Mouse (Mus musculus): ENCODE results near the gene Tead2.
"Not testable (repeated sequence)": the region's sequence is repeated elsewhere in the genome, so short reads cannot be mapped to it uniquely, and the experiment has no call there.

Gene Tead2

DNA sequence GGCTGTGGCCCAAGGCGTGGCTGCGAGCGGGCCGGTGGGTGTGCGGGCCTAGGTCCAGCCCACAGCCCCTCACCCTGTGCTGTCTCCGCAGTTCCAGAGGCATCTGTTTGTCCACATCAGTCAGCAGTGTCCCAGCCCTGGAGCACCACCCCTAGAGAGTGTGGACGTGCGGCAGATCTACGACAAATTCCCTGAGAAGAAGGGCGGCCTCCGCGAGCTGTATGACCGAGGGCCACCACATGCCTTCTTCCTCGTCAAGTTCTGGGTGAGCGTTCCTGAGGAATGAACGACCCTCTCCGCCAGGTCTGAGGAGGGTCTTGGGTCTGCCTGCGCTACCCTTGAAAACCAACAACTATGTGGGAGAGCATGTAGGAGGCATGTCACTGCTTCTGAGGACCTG lies 13.0 kb downstream of the Tead2 start:
- no peak for DNase-seq (ENCODE audit: low read depth)

DNA sequence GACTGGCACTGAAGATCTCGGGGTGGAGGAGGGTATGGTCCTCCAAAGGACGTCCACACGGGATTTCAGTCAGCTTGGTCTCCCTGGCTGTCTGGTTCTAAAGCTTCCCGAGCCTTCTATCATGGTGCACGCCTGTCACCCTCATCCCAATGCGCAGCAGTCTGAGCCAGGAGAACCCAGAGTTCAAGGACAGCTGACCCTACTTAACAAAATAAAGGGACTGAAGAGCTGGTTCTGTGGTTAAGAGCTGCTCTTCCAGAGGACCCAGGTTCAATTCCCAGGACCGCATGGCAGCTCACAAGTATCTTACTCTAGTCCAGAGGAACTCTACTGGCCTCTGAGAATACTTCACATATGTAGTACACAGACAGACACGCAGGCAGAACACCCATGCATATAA lies 13.5 kb downstream of the Tead2 start:
- DNase-seq (ENCODE audit: low read depth), result no peak

DNA sequence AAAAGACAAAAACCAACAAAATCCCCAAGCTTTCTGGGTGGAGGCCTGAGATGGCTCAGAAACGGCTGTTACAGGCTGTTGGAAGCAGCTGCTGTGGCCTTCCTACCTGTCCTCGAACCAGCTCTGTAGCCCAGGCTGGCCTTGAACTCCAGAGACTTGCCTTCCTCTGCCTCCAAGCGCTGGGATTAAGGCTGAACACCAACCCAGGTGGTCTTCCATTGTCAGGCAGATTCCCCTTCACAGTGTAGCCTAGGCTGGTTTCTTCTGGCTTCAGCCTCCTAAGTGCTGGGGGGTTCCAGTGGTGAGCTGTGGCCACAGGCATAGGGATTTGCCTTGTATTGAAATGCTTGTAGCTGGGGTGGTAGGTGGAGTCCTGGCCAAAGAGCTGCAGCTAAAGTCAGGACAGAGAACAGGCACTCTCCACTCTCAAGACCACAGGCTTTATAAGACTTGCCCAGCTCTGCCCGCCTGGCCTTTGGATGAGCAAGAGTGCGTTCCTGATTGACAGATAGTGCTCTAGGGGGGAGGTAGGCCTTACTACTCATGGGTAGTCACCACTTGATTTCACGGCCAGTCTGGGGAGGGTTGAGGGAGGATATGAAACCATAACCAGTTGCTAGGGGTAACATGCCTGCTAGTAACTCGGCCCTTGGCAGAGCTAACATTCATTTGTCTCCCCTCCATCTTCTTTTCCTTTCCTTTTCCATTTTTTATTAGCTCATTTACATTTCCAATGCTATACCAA lies 14.1 kb downstream of the Tead2 start:
- DNase-seq (ENCODE audit: low read depth), result no peak

DNA sequence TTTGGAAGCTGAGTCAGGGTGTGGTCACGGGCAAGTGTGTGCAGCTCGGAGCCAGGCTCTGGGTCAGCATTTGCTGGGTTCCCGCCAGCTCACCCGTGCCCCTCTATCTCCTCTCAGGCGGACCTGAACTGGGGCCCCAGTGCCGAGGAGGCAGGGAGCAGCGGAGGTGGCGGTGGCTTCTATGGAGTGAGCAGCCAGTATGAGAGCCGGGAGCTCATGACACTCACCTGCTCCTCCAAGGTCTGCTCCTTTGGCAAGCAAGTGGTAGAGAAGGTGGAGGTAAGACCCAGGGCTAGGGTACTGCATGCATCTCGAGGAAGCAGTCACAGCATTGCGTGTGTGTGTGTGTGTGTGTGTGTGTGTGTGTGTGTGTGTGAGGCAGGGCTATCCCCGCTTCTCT lies 15.6 kb downstream of the Tead2 start:
- no peak for DNase-seq (ENCODE audit: low read depth)

DNA sequence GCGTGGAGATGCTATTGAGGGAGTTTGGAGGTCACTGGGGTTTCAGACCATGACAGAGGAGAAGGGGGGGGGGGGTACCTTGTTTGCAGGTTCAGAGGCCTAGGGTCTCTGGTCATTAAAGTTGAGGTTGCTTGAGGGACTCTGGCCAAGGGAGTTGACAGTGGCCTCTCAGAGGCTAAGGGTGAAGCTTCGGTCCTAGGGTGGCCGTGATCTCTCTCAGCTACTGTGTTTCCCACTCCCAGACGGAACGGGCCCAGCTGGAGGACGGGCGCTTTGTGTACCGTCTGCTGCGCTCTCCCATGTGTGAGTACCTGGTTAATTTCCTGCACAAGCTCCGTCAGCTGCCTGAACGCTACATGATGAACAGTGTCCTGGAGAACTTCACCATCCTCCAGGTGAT lies 16.4 kb downstream of the Tead2 start:
- no peak for DNase-seq (ENCODE audit: low read depth)

DNA sequence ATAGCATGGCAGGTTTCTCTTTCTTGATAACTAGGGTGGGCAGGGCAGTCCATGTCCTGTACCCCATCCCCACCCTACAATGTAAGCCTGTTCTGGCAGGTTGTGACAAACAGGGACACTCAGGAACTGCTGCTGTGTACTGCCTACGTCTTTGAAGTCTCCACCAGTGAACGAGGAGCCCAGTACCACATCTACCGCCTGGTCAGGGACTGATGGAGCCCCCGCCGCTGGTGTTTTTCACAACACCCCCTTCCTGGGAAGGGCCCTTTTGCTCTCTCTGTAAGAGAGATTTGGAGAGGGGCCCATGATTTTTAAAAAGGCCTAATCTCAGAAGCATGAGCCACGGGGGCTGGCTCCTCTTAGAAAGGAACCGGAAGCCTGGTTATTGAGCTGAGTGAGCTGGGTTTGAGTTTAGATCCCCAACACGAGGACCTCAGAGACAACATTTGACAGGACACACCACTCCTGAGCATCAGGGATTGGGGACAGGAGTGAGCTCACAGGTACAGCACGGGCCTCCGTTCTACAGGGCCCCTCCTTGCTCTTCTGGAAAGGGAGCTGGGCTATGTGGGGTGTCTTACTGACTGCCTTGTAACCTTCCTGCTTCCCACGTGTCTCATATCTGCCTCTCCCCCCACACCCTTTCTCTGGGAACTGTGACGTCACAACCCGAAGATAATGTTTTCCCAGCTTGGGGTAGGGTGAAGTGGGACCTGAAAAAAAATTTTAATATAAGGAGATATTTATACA lies 17.3 kb downstream of the Tead2 start:
- DNase-seq (ENCODE audit: low read depth), result peak; percentile 43

DNA sequence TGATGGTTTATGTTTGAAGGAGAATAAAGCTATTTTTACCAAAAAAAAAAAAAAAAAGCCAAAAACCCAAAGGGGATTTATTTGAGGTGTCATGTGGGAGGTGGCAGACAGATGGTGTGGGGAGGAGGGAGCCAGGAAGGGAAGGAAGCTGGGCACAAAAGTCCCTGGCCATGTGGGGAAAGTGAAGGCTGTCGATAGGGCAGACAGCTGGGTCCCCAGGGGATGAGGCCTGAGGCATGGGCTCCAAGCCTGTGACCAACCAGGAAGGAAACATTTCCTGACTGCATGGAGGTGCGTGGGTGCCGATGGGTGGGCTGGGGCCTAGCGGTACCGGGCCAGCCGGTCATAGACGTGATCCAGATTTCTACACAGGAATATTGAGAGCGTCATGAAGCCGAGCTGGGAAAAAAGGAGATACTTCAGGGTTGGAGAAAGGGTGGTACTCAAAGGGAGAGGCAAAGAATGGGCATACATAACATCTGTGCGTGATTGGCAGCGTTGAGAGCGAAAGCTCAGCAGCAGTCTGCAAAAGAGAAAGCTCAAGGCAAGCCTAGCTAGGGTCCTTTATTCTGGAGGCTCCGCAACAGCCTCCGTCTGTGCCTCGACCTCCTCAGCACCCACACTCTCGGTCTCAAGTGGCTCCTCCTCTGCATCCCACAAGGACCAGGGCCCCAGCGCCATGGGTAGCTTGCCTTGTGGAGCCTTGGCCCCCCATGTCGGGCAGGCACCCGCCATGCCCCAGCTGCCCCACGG lies 18.2 kb downstream of the Tead2 start:
- no peak for DNase-seq (ENCODE audit: low read depth)

DNA sequence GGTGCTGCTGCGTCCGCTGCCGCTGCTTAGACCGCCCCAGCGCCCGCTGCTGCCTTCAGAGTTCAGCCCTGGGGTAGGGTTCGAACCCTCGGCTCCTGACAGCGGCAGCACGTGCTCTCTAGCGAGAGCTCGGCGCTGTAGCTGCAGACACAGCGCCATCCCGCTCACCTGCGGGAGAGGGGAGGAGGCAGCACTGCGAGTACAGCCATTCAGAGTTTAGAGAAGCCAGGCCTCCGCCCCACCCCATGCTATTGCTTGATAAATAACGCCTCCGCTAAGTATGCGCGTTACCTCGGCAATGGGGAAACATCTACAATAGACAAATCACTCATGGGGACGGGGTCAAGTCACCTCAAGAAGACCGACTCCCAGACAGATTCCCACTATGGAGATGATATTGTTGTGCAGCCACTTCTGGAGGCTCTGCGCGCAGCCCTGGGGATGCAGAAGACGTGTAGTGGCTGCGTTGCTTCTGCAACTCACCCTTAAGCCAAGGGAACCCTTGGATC lies 18.8 kb downstream of the Tead2 start:
- no peak for DNase-seq (ENCODE audit: low read depth)

DNA sequence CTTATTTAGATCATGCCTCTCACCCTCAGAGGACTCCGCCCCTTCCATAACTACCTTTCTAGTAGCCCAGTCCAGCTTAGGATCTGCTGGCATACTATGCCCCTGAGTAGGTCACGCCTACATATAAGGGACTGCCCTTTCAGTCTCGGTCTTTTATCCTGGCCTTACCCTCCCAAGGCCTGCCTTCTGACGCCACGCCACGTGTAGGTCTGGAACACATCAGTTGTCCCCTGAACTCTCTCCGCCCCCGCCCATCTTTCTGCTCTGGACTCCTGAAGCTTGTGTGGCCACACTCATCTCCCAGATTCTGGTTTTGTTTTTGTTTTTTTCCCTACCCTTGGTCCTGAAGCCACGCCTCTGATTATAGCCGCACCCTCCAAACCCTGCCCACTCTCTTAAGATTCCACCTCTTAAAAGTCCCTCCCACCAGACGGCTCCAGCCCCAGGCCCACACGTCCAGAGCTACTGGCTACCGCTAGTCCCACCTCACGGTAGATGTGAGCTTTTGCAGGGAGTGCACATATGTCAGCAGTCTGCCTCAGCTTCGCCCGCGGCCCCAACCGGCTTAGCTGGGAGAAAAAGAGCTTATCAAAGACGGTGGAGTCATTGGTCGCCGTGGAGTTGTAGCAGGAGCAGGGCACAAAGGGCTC lies 19.5 kb downstream of the Tead2 start:
- DNase-seq (ENCODE audit: low read depth), result no peak

DNA sequence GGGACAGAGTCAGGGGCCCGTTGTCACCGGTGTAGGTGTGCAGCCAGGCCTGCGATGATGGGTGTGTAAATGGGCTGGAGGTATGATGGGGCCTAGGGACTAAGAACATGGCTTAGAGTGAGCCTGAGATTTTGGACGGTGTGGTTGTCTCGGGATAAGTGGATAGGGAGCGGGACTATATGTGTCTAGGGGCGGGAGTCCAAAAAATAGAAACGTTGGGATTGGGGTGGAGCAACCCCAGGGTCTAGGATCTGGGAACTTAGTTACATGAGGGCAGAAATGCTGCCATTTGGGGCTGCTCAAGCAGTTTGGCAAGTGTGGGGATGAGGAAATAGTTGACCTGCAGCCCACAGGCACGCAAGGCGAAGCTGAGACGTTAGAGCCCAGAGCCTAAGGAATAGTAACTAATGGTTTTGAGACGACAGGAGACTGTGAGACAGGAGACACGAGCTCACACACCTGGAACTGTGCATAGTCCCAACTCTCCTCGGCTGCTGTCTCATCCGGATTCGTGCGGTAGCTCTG lies 20.2 kb downstream of the Tead2 start:
- DNase-seq (ENCODE audit: low read depth), result no peak

DNA sequence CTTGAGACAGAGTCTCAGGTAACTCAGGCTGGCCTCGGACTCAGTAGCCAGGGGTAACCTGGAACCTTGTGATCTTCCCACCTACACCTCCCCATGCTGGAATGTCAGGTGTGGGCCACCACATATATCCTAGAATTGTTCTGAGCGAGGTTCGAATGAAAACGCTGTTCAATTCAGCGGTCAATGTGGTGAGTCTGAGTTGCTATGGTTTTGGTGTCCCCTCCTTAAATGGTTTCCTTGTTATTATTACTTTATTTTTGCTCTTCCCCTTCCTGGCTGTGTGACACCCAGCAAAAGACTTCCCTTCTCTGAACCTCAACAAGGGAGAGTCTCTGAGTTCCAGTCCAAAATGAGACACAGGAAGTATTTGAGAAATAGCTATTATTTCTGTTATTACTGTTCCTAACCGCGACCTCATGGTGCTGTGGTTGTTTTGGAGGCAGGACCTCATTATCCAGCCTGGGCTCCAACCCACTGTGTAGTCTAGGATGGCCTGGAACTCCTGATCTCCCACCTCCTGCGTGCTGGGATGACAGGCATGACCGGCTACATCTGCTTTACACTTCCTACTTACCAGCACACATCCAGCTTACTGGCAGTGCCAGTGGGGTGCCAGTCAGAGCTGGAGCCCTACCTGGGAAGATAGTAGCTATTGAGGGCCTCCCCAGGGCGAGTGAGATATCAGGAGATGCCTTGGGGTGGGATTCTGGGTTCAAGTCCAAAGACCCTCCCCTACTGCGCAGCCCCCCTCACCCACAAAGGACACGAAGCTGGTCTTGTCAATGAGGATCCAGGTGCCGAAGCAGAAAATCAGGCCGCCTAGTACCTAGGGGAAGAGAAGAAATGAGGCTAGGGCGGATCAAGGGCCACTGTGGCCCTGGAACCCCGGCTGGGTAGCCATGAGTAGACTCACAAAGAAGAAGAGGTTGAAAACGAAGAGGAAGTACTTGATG lies 22.5 kb downstream of the Tead2 start:
- no peak for DNase-seq (ENCODE audit: low read depth)

DNA sequence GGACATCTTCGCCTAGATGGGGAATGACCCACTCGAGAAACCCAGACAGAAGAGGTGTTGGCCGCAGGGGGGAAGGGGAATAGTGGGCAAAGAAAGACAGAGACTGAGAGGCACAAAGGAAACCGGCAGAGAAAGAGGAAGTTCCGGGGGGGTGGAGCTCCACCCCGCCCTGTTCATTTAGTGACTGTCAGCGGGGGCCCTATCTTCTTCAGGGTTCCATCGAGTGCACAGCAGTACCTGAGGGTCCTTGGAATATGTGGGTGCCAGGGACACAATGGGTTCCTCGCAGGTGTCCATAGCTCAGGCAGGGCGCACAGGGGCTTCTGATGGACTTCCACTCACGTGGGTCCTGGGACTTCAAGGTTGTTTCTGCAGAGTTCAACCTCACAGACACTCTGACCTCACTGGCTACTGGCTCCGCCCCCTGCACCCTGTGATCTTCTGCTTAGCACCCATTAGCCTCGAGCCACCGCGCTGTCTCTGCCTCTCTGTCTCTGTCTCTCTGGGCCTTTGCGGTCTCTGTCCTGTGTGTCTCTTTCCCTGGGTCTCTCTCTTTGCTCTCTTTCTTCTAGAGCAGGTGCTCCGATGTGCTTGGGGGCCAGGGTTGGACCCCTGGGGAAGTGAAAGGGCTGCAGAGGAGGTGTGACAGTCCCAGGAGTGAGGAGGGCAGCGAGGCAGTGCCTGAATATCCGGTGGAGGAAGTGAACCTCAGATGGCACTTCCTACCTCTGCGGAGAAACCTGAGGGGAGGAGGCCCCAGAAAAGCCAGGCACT lies 23.4 kb downstream of the Tead2 start, which contains the start of gene Cd37:
Gene Cd37 (minus strand): TSS at position 393 of the 774 bp plus-strand sequence.
- DNase-seq (ENCODE audit: low read depth), result peak; percentile 77

DNA sequence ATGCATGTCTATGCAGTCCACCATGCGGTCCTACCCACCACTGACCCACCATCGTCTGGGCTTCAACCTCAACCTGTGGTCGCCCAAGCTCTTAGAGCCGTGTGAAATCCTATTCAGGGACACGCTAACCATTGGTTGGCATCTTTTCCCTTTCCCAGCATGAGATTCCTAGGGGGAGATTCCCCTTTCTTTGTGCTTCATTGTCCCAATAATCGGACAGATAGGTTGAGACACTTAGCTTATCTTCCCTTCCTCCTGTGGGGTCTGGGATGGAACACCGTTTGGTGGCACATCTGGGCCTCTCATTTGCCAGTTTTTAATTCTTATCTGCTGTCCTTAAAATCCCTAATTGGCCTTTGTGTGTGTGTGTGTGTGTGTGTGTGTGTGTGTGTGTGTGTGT lies 24.6 kb downstream of the Tead2 start:
- DNase-seq (ENCODE audit: low read depth), result no peak

DNA sequence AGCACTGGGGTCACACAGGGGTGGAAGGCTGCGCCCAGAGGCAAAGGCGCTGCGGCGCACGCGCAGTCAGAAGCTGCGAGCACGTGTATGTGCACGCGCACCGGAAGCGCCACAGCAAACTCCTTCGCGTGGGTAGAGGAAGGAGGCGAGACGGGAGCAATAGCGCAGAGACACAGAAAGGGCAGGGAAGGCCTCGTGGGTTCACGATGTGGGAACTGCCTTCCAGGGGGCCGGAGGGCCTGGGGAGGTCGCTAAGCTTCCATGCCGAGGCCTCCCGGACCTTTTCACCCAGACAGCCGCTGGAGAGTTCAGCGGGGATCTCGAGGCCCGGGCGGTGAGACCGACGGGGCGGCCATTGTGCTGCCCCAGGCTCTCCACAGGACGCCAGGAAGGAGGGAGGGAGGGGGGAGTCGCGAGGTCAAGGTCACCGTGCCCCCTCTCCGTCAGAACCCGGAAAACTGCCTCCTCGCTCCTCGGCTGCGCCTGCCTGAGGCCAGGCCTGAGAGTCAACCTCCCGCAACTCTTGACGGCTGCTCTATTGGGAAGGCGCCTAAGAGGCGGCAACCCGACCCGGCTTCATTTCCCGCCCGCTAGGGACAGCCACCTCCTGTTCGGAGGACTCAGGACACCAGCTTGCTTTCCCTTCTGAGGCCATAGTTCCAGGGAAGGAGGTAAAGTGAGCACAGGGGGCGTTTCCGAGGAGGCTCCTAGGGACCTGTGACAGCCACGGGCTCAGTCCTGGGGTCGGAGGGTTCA lies 25.3 kb downstream of the Tead2 start, which contains the start of gene Slc6a16:
Gene Slc6a16 (plus strand): TSS at position 453 of the 756 bp plus-strand sequence.
- no peak for DNase-seq (ENCODE audit: low read depth)

DNA sequence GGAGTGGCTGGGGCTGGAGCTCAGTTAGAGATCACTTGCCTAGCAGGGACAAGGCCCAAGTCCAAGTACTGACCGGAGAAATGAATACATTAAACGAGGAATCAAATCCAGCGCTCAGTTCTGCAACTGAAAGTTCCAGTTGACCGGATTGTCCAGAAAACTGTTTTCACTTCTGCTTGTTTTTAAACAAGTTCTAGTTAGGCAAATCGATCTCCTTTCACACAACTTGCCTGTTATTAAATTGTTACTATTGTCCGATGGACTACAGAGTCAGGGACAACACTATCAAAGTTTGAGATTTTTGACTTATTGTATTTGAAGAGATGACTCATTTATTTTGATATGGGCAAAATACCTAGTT lies 25.8 kb downstream of the Tead2 start:
- no peak for DNase-seq (ENCODE audit: low read depth)

DNA sequence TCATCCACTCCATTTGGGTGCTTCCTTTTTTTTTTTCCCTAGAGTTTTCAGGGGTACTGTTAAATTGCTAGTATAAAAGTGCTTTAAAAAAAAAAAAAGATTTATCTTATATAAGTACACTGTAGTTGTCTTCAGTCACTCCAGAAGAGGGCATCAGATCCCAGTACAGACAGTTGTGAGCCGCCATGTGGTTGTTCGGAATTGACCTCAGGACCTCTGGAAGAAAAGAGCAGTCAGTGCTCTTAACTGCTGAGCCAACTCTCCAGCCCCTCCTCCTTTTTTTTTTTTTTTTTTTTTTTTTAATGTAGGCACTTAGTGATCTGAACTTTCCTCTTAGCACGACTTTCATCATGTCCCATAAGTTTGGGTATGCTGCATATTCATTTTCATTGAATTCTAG lies 32.1 kb downstream of the Tead2 start:
- no peak for DNase-seq (ENCODE audit: low read depth)

DNA sequence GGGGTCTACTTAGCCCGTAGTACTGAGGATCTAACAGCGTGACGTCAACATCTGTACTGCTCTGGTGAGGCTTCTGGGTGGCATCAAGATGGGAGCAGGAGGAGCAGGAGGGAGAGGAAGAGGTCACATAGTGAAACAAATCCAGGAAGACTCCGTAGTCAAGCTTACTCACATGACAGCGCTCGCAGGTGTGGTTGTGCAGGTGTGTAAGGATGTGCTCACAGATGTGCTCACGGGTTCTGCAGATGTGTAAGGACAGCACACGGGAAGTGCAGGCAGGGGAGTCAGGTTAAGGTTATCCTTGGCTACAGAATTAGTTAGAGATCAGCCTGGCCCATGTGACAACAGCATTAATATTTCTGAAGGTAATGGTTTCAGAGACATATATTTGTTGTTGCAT lies 38.3 kb downstream of the Tead2 start:
- no peak for DNase-seq (ENCODE audit: low read depth)

DNA sequence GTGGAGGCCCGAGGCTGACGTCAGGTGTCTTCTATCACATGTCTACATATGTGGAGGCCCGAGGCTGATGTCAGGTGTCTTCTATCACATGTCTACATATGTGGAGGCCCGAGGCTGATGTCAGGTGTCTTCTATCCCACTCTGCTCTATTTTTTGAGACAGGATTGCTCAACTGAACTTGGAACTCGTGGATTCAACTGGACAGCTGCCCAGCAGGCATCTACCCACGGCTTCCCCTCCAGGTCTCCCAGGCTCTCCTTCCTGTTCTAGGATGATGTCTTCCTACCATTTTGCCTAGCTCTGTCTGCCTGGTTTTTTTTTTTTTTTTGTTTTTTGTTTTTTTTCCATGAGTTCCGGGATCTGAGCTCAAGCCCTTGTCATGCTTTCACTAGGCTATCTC lies 40.3 kb downstream of the Tead2 start:
- not testable (repeated sequence) for DNase-seq (ENCODE audit: low read depth)

All from c-Kit-positive CD71-positive TER-119-negative erythroid progenitor cells, embryonic 14.5 days (primary cell).